Mouse (Mus musculus) heart, postnatal 4 days (tissue): ENCODE data around the gene Gdpd1. TPM values are rescaled to one million over a fixed set of nuclear protein-coding genes. Genes with fewer than 3 reads are reported as not detected.

Source experiments
- DNase-seq: peaks from one replicate; pipeline ENCODE4 v3.0.0; 2021
- microRNA-seq, 2 experiments: library from miRNA; unstranded; fragments of <30 nt; microRNA quantifications; one replicate each; pipeline ENCODE4 v1.2.0; 2021 to 2022
- total RNA-seq, 2 experiments: library from RNA; stranded (reverse); gene quantifications; 2 replicates each; pipeline ENCODE4 v1.2.3; 2021

The Gdpd1 gene
- total RNA-seq, 2 experiments from 2014 or later: 11.5 to 13.6 TPM

DNA sequence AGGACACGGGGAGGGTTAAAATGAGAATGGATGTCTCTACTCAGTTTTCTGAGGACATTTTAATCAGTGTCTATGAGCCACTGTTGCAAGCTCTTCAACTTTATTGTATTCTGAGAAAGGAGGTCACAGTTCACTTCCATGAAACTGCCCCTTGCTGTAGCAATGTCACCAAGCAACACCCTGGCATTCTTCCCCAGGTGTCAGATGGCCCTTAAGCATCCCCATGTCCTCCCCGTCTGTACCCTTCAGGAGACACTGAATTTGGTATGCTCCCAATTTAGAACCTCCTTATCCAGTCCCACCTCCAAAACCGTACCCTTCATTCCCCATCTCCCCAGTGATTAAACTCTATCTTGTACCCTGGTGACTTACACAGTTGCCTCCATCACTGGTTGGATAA, 88.9 kb downstream of the Gdpd1 start:
- no peak for DNase-seq

Small RNAs within 50 kb of the gene (microRNA-seq; reads per million reads assigned to microRNA genes)
- gene Mir301: 541 to 3,502 reads per million in 2 experiments

Other genes with a start within 250 kb of the Gdpd1 start
- gene Ypel2, start 80.4 kb downstream of the Gdpd1 start, total RNA-seq: 10 to 100 TPM; 18.9 to 22.7 TPM
- gene Smg8, start 12.7 kb upstream of the Gdpd1 start, total RNA-seq: 10 to 100 TPM; 11.2 to 11.3 TPM
- 10 to 100 TPM; 10.0 TPM for gene Prr11, start 34.6 kb upstream of the Gdpd1 start, total RNA-seq
- gene Ska2, start 35.2 kb upstream of the Gdpd1 start, total RNA-seq: 10 to 100 TPM; 40.2 to 42.6 TPM
- 10 to 100 TPM; 16.7 to 18.9 TPM for gene Trim37, start 53.0 kb upstream of the Gdpd1 start, total RNA-seq